Mouse (Mus musculus) heart, postnatal 0 days (tissue): Measurements from ENCODE around the gene Olfm3. TPM values are rescaled to one million over a fixed set of nuclear protein-coding genes. Genes with fewer than 3 reads are reported as not detected.

Experiments
- ATAC-seq: fragments of 200-750 bp; cut with Nextera tagmentation; 2 replicates; pipeline ENCODE4 v1.8.0; 2017; ENCODE audit warnings: low read depth, moderate number of reproducible peaks, moderate library complexity; ENCODE audit not compliant: insufficient read depth
- DNase-seq: peaks from one replicate; pipeline ENCODE4 v3.0.0-alpha.2; 2016; ENCODE audit warnings: low spot score
- H3K27ac ChIP-seq: fragments of 300-500 bp; sonication (generic); 2 replicates; pipeline ENCODE4 v1.5.1; 2014; ENCODE audit warnings: low read depth, mild to moderate bottlenecking
- H3K27me3 ChIP-seq: fragments of 300-500 bp; sonication (generic); 2 replicates; pipeline ENCODE4 v1.6.1; 2014; ENCODE audit warnings: low read length, mixed read lengths; ENCODE audit not compliant: control insufficient read depth, insufficient read depth
- H3K36me3 ChIP-seq: fragments of 300-500 bp; sonication (generic); replicated peaks from 2 replicates; pipeline ENCODE4 v1.6.1; 2014; ENCODE audit warnings: low read length, mixed read lengths; ENCODE audit not compliant: control insufficient read depth, insufficient read depth
- H3K4me1 ChIP-seq: fragments of 300-500 bp; sonication (generic); 2 replicates; pipeline ENCODE4 v1.6.1; 2014; ENCODE audit warnings: antibody characterized with exemption; ENCODE audit not compliant: control insufficient read depth, insufficient read depth
- H3K4me2 ChIP-seq: fragments of 300-500 bp; sonication (generic); 2 replicates; pipeline ENCODE4 v1.6.1; 2014; ENCODE audit warnings: low read depth, mild to moderate bottlenecking, low read length, moderate library complexity
- H3K4me3 ChIP-seq: fragments of 300-500 bp; sonication (generic); 2 replicates; pipeline ENCODE4 v1.5.1; 2014; ENCODE audit warnings: low read depth, low read length
- H3K9ac ChIP-seq: fragments of 300-500 bp; sonication (generic); replicated peaks from 2 replicates; pipeline ENCODE4 v1.6.1; 2014; ENCODE audit warnings: low read depth, low read length, mixed read lengths
- H3K9me3 ChIP-seq: fragments of 300-500 bp; sonication (generic); replicated peaks from 2 replicates; pipeline ENCODE4 v1.6.1; 2016; ENCODE audit warnings: low read length; ENCODE audit not compliant: control insufficient read depth
- CTCF ChIP-seq: IDR thresholded peaks from 2 replicates; pipeline ENCODE4 v1.5.1; 2016; ENCODE audit warnings: antibody characterized with exemption, control low read depth, low read depth
- EP300 ChIP-seq: IDR thresholded peaks from 2 replicates; pipeline ENCODE4 v1.6.1; 2016; ENCODE audit warnings: antibody characterized with exemption, low read depth
- WGBS: fragments of 180-500 bp; shearing (Covaris S2); extraction: QIAGEN DNeasy Blood & Tissue Kit; methylation state at CpG from one replicate; pipeline ENCODE4 v1.1.7; 2014; 5-methylcytosine and 5-hydroxymethylcytosine counted together
- polyA plus RNA-seq: library from polyadenylated mRNA; unstranded; fragments of >200 nt; fragmentation: Nextera tagmentation; extraction: Ambion mirVana; gene quantifications from 2 replicates; pipeline ENCODE4 v1.2.1, GENCODE M21; 2015
- total RNA-seq: library from RNA; depleted of rRNA; stranded (reverse); fragments of >200 nt; gene quantifications from 2 replicates; pipeline ENCODE4 v1.2.3, GENCODE M21; 2014; ENCODE audit warnings: low replicate concordance

Gene Olfm3
- total and polyA plus RNA-seq, 2 experiments from 2014 or later, result not detected

GRCm38 (mm10) chr3:115158903-115159473, 255.1 kb downstream of the Olfm3 start:
- Histone ChIP-seq H3K9me3 (no peaks in the 10 kb centered on the region), H3K9ac (no peak overlapping the region), H3K4me1 (no peaks in the 10 kb centered on the region), H3K27ac (no peak overlapping the region), H3K4me2 (no peak overlapping the region), H3K36me3 (no peaks in the 10 kb centered on the region), H3K27me3 (no peaks in the 10 kb centered on the region), H3K4me3 (no peak overlapping the region)
- no peak for TF ChIP-seq CTCF
- TF ChIP-seq EP300, result no peak
- WGBS, result 69% methylated on average over 3 of the region's 3 CpGs
- ATAC-seq, result no peak
- no peak for DNase-seq

- Histone ChIP-seq H3K4me2 (no peak overlapping the region), H3K27me3 (no peaks in the 10 kb centered on the region), H3K27ac (no peak overlapping the region), H3K4me1 (no peaks in the 10 kb centered on the region), H3K4me3 (no peak overlapping the region), H3K36me3 (no peaks in the 10 kb centered on the region), H3K9me3 (no peaks in the 10 kb centered on the region), H3K9ac (no peak overlapping the region)
- no peak for TF ChIP-seq EP300
- no peak for TF ChIP-seq CTCF
- WGBS, result 72% methylated on average over 7 of the region's 7 CpGs
- no peak for DNase-seq
- no peak for ATAC-seq
These were observed 270.7 kb downstream of the Olfm3 start for GRCm38 (mm10) chr3:115174625-115175024.
